Mouse (Mus musculus) frontal cortex, postnatal 10 days (tissue): ENCODE data around the gene Gm20388.

ENCODE experiments used
- DNase-seq, 2 experiments: peaks; one replicate each; pipeline ENCODE4 v3.0.0; 2022; ENCODE audit warnings: low spot score in 2 of 2, mixed read lengths in 1 of 2

Gene Gm20388

GRCm38 (mm10) chr8:120505619-120506310, 595.1 kb downstream of the Gm20388 start:
- DNase-seq: no peak

GRCm38 (mm10) chr8:120506562-120506961, 595.9 kb downstream of the Gm20388 start:
- DNase-seq: no peak

- no peak for DNase-seq
Measured at GRCm38 (mm10) chr8:120507290-120507689, 596.6 kb downstream of the Gm20388 start.

GRCm38 (mm10) chr8:120509136-120510034, 598.7 kb downstream of the Gm20388 start:
- no peak for DNase-seq

- DNase-seq: no peak
Measured at GRCm38 (mm10) chr8:120510035-120510416, 599.4 kb downstream of the Gm20388 start.

- DNase-seq: no peak
Measured at GRCm38 (mm10) chr8:120510863-120511457, 600.3 kb downstream of the Gm20388 start.

GRCm38 (mm10) chr8:120511737-120512136, 601.1 kb downstream of the Gm20388 start:
- no peak for DNase-seq

GRCm38 (mm10) chr8:120512326-120512725, 601.7 kb downstream of the Gm20388 start:
- no peak for DNase-seq

GRCm38 (mm10) chr8:120513145-120513544, 602.5 kb downstream of the Gm20388 start:
- no peak for DNase-seq

- DNase-seq: no peak
Measured at GRCm38 (mm10) chr8:120513638-120514461, 603.2 kb downstream of the Gm20388 start.

GRCm38 (mm10) chr8:120515214-120515613, 604.6 kb downstream of the Gm20388 start:
- DNase-seq: no peak

GRCm38 (mm10) chr8:120515650-120516049, 605.0 kb downstream of the Gm20388 start:
- no peak for DNase-seq

- DNase-seq: no peak
Measured at GRCm38 (mm10) chr8:120516182-120516755, 605.6 kb downstream of the Gm20388 start.

GRCm38 (mm10) chr8:120517666-120518410, 607.2 kb downstream of the Gm20388 start:
- DNase-seq: no peak

GRCm38 (mm10) chr8:120518736-120519534, 608.3 kb downstream of the Gm20388 start:
- DNase-seq: no peak

- no peak for DNase-seq
Measured at GRCm38 (mm10) chr8:120520287-120520686, 609.6 kb downstream of the Gm20388 start.

- DNase-seq: no peak
Measured at GRCm38 (mm10) chr8:120520707-120521590, 610.3 kb downstream of the Gm20388 start.

- DNase-seq: no peak
Measured at GRCm38 (mm10) chr8:120521591-120521965, 610.9 kb downstream of the Gm20388 start.

- no peak for DNase-seq
Measured at GRCm38 (mm10) chr8:120523641-120524040, 613.0 kb downstream of the Gm20388 start.
